Mouse (Mus musculus) olfactory bulb, adult 2 months (tissue): ENCODE results near the gene Usp31.

Source experiments
- CTCF ChIP-seq: fragments of 200-500 bp; IDR thresholded peaks from 2 replicates; pipeline ENCODE4 v1.5.1; 2012; ENCODE audit warnings: low read depth, mild to moderate bottlenecking, low read length, moderate library complexity; ENCODE audit not compliant: insufficient read depth
- POLR2A ChIP-seq: fragments of 200-500 bp; IDR thresholded peaks from 2 replicates; pipeline ENCODE4 v1.6.1; 2012; ENCODE audit warnings: mild to moderate bottlenecking, low read depth, low read length, moderate library complexity; ENCODE audit not compliant: insufficient read depth

DNA sequence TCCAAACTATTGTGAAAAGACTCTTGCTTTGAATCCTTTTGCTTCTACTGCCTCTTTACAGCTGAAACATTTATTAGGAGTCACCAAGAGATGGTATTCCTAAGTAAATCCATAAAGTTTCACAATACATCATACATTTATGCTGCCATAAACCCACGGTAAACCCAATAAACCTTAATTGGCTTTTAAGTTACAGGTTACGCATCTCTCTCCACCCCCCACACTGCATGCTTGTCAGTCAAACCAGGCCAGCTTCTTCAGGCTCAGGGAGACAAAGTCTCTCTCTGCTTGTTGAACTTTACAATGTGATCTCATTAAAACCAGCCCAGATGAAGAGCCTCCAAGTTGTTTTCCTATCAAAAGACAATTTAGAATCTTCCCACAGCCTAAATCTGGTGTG is 15.2 kb downstream of the Usp31 start:
- no peak for TF ChIP-seq POLR2A
- no peak for TF ChIP-seq CTCF
